Mouse (Mus musculus) telencephalon, adult 2 months (tissue): ENCODE results near the gene Prkch.

Experiments
- DNase-seq: peaks from one replicate; pipeline ENCODE4 v3.0.0-alpha.2; 2011; ENCODE audit warnings: low read depth, low spot score

Prkch gene

GRCm38 (mm10) chr12:73714589-73714988 lies 130.0 kb downstream of the Prkch start:
- DNase-seq: no peak

GRCm38 (mm10) chr12:73715331-73715730 lies 130.7 kb downstream of the Prkch start:
- DNase-seq: no peak

DNA sequence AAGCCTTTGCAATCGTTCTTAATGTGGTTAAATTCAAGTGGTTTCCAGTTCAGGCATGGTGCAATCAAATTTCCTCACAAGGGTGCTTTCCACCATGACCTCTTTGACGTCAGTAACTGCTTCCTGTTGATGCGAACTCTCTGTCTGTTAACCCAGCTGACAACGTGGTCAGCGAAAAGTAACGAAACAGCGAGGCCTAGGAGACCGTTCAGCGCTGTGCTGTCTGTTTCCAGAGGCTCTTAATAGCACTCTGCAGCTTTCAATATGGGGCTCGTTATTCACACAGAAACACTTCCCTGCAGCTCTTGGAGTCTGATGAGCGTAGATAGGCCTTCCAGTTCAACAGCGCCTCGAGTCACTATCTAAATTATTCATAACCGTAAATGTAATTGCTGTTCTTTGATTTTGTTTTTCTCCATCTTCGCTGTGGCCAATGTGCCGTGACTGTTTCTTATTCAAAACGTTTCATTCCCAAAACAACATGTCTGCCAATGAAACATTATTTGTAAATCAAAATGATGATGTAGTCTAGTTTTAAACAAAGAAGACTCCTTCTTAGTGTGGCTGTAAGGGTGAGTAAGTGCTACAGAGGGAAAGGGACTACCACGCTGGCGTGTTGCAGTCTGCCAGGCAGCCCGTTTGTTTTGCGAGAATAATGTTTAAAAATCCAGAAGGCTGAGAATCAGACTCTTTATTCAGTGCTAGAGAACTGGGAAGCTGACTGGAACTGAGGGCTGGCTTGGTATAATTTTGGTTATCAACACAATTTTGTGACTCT lies 131.5 kb downstream of the Prkch start:
- no peak for DNase-seq

DNA sequence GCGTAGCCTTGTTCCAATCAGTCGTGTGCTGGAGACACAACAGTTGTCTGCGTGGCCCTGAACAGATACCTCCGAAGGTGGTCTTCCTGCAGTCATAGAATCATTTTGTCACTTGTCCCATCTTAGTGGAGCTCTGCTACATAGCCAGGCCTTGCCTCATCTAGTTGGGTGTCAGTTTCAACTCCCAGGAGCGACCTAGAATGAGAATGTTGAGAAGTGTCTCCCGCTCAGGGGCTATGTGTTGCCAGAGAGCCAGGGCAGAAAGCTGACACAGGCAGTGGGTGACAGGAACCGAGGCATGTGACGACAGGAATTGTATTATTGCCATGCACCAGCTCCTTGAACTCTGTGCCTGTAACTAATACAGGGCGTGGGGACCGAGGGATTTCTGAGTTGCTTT lies 133.4 kb downstream of the Prkch start:
- DNase-seq: no peak

DNA sequence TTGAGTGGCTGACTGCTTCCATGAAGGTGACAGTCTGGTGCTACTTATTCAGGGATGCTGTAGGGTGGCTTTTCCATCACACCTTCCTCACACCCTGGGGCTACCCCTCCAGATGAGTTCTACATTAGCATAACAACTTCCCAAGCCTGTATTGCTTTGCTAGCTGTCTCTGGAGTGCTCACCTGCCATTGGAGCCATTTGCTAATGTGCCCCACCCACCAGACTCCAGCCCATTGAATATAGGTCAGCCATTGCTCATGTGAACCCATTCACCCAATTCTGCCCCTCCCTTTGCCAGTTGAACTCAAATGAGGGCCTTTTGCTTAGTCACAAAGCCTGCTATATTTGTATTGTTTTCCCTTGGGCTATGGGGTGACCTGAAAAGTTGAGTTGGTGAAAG lies 135.2 kb downstream of the Prkch start:
- DNase-seq: no peak

DNA sequence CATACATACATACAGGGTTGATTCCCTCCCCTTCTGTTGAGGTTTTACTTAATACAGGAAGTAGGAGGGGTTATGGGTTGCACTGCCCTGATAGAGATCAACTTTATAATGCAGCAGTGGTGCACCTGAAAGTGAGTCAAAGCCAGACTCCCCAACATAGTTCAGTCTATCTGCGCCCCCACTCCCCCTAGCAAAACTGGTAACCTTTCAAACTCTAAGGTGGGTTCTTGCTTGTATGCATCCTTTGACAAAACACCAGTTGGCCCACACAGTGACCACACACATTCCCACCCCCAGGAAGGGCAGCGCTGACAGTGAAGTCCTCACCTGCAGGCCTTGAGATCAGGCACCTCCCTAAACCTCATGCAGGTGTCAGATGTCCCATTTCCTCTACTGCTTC lies 135.9 kb downstream of the Prkch start:
- DNase-seq: no peak

GRCm38 (mm10) chr12:73722060-73722459 lies 137.5 kb downstream of the Prkch start:
- no peak for DNase-seq

GRCm38 (mm10) chr12:73723067-73723466 lies 138.5 kb downstream of the Prkch start:
- no peak for DNase-seq

GRCm38 (mm10) chr12:73723887-73724286 lies 139.3 kb downstream of the Prkch start:
- DNase-seq: no peak

DNA sequence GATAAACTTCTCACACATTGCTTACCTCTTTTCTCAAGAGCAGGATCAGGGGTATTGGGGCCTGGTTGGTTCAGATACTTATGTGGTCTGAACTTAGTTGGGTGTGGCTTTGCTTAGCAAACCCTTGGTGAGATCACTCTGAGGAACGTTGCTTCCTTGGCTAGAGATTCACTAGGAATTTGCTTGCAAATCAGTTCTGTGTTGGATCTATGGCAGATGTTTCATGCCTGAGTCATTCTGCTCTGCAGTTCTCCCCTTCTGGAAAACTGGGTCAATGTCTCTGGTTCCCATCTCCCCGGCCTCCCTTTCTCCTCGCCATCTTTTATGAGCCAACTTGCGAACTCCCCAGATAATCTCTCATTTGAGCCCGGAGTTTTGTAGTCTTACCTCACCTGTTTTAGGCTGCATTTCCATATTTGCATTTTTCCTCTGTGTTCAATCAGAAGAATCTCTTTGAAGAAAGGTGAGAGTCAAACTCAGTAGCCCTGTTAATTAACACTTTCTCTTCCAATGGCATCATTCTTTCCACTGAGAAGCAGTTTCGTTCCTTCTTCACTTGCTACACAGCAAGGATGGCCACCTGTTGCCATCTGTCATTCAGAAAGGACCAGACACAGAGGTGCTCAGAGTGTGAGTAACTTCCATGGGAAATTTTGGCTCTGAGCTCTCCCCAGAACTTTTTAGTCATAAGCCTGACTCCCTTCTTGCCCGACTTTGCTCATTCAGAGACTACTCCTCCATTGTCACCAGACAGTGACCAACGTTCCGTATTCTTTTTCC lies 141.4 kb downstream of the Prkch start:
- DNase-seq: peak; percentile 49

DNA sequence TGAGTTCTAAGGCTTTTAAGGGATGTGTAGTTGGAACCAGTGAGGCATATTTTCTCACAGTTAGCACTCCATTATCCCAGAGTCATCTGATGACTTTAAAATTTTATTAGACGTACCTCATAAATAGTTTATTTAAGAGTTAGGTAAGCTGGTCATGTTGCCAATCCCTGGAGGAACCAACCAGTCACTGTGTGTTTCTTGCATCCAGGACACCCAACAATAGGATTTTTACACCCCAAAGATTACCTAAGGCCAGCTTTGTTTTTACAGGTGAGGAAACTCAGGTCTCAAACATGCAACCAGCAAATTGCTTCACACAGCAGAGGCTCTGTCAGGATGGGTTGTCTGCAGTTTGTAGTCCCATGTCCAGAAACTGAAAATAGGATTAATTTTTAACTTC lies 142.4 kb downstream of the Prkch start:
- no peak for DNase-seq

GRCm38 (mm10) chr12:73730603-73731002 lies 146.0 kb downstream of the Prkch start:
- DNase-seq: no peak

DNA sequence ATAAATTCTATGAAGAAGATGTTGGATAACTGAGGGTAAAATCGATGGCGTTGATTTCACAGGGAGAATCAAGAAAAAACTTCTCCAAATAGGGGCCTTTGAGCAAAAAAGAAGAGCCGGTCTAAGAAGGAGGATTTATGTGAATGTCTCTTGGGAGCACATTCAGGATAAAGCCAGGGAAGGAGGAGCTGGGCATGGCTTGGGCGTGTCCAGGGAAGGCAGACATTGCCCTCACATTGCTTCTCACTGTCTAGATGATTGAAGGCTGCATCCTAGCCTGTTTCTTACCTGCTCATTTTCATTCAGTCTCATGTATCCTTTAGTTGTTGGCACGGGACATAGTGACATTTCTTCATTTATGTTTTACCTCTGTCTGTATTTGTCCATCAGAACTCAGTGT lies 146.5 kb downstream of the Prkch start:
- no peak for DNase-seq

DNA sequence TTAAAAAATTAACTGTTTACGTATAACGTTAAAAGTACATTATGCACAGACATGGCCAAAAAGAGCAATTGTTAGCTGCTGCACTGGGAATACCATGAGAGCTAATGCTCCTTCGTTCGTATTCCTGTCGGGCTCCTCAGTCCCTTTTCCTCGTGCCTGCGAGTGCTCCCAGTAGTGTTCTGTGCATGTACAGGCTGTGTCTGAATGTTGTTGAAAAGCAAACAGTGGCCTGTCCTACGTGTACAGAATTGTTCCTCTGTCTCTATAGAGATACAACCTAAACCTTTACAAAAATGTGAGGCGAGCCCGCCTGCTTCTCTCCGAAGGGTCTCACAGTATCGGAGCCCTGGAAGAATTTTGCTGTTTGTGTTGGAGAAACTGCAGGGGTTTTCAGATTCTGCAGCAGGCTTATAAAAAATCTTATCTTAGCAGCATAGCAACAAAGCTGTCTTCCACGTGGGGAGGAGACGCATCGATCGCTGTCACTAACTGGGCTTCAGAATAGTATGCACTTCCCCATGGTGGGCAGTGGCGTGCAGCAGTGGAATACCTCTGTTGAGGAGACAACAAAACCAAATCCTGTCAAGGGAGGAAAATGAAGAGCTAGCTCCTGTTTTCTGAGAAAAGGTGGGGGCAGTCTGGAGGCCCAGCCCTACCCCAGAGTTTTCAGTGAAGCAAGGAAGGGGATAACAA lies 147.4 kb downstream of the Prkch start:
- DNase-seq: no peak

GRCm38 (mm10) chr12:73732862-73733261 lies 148.3 kb downstream of the Prkch start:
- no peak for DNase-seq

GRCm38 (mm10) chr12:73736931-73737330 lies 152.3 kb downstream of the Prkch start:
- DNase-seq: no peak

DNA sequence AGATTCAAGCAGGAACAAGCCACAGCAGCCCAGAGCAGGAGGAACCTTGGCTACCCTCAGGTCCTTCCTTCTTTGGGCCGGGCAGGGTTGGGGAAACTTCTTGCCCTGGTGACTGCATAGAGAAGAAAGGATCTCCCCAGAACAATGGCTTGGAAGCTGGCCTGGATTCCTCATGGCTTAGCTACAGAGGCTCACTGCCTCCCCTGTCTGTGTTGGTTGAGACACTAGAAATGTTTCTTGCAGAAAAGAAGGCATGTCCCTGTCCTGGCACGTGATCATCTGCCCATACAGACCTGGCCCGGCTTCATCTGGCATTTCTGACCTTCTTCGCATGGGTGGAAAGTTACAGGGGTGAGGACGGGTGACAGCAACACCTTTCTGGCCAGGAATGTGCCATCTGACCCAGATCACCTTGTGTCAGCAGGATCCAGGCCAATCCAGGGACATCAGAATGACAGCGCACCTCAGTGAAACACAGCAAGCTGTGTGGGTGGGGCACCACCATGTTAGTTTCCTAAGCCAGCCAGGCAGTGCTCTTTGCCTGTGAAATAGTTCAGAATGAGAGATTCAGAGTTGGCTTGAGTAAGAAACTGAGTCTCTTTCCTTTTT lies 155.1 kb downstream of the Prkch start:
- DNase-seq: no peak

DNA sequence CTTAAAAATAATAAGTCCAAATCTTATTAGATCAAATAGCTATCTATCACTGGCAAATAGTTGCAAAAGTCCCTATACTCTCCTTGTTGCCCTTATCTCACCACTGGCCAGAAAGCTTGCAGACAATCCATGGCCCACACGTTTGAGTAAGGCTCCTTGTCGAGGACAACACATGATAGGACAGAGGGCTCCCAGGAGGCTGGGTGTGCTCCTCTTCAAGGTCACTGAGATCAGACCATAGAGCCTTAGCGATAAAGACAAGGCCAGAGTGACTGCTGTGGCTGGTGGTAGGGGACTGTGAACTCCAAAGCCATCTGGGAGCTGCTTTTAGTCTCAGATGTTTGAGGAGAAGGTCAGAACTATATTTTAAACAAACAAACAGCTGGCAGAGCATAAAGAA lies 158.0 kb downstream of the Prkch start:
- DNase-seq: no peak

DNA sequence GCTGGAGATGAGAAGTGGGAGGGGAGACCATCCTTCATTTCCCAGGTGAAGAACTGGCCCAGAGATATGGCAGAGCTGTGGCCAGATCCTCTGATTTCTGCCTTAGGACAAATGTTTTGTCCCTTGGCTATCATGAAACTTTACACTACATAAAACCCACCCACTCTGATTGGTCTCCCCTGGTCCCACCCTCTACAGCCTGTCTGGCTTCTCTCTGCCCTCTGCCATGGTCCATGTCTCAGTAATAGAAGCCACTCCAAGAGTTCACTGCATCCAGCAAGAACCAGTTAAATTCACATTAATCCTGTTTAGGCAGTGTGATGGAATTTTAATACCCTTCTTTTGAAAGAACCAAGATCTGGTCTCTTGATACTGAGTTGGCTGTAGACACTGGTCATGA lies 158.5 kb downstream of the Prkch start:
- DNase-seq: no peak

GRCm38 (mm10) chr12:73746072-73746471 lies 161.5 kb downstream of the Prkch start:
- no peak for DNase-seq

- DNase-seq: no peak
Measured at GRCm38 (mm10) chr12:73748373-73748772, 163.8 kb downstream of the Prkch start.
